Mouse (Mus musculus) MEL (cell line): ENCODE data around the gene Fam81b. TPM values are rescaled to one million over a fixed set of nuclear protein-coding genes. Genes with fewer than 3 reads are reported as not detected.

Experiments
- DNase-seq: peaks from one replicate; pipeline ENCODE4 v3.0.0; 2011; ENCODE audit warnings: low read depth, low spot score
- H3K27ac ChIP-seq: 2 replicates; pipeline ENCODE4 v1.5.1; 2012; ENCODE audit warnings: low read depth, mild to moderate bottlenecking, control low read depth, low read length, moderate library complexity; ENCODE audit not compliant: control insufficient read depth
- H3K27me3 ChIP-seq, 2 experiments: fragments of 150-350 bp in 1 of 2; sonication (generic) in 1 of 2; 2 replicates each; pipeline ENCODE4 v1.6.1; 2012; ENCODE audit warnings: low read length in 2 of 2, mild to moderate bottlenecking in 2 of 2, improper control_type of control experiment in 1 of 2, moderate library complexity in 1 of 2; ENCODE audit not compliant: insufficient read depth in 2 of 2, control insufficient read depth in 1 of 2
- H3K36me3 ChIP-seq, 2 experiments: 2 replicates each; pipeline ENCODE4 v1.6.1; 2012 to 2014; ENCODE audit warnings: low read length in 2 of 2, improper control_type of control experiment in 1 of 2, inconsistent platforms in 1 of 2, mild to moderate bottlenecking in 1 of 2; ENCODE audit not compliant: insufficient read depth in 2 of 2, control insufficient read depth in 1 of 2
- H3K4me1 ChIP-seq, 2 experiments: fragments of 150-350 bp in 1 of 2; sonication (generic) in 1 of 2; 2 replicates each; pipeline ENCODE4 v1.6.1; 2012; ENCODE audit warnings: low read length in 2 of 2, improper control_type of control experiment in 1 of 2, mild to moderate bottlenecking in 1 of 2; ENCODE audit not compliant: insufficient read depth in 2 of 2, control insufficient read depth in 1 of 2
- H3K4me3 ChIP-seq, 2 experiments: fragments of 150-350 bp in 1 of 2; sonication (generic) in 1 of 2; 2 replicates each; pipeline ENCODE4 v1.5.1; 2012; ENCODE audit warnings: low read depth in 2 of 2, low read length in 2 of 2, mild to moderate bottlenecking in 2 of 2, moderate library complexity in 2 of 2, control low read depth in 1 of 2, improper control_type of control experiment in 1 of 2; ENCODE audit not compliant: control insufficient read depth in 1 of 2, insufficient read depth in 1 of 2
- H3K79me2 ChIP-seq: 2 replicates; pipeline ENCODE4 v1.6.1; 2012; ENCODE audit warnings: mild to moderate bottlenecking, low read length, moderate library complexity; ENCODE audit not compliant: control insufficient read depth, poor library complexity, insufficient read depth
- H3K9ac ChIP-seq: 2 replicates; pipeline ENCODE4 v1.6.1; 2012; ENCODE audit warnings: low read depth, mild to moderate bottlenecking, control low read depth, low read length, moderate library complexity; ENCODE audit not compliant: control insufficient read depth, poor library complexity, severe bottlenecking
- H3K9me3 ChIP-seq: fragments of 150-350 bp; sonication (generic); replicated peaks from 2 replicates; pipeline ENCODE4 v1.6.1; 2012; ENCODE audit warnings: mild to moderate bottlenecking, low read length, improper control_type of control experiment, moderate library complexity; ENCODE audit not compliant: insufficient read depth
- CTCF ChIP-seq, 3 experiments: IDR thresholded peaks in 2 of 3; conservative IDR thresholded peaks in 1 of 3; 2 replicates each; pipeline ENCODE4 v1.5.1; 2011 to 2012; ENCODE audit warnings: low read length in 3 of 3, low read depth in 2 of 3, mild to moderate bottlenecking in 2 of 3, improper control_type of control experiment in 1 of 3, inconsistent platforms in 1 of 3, mixed read lengths in 1 of 3, moderate library complexity in 1 of 3; ENCODE audit not compliant: control insufficient read depth in 1 of 3, insufficient read depth in 1 of 3, poor library complexity in 1 of 3, severe bottlenecking in 1 of 3
- GABPA ChIP-seq: IDR thresholded peaks from 2 replicates; pipeline ENCODE4 v1.6.1; 2012; ENCODE audit warnings: low read depth, mild to moderate bottlenecking, inconsistent platforms, low read length, improper control_type of control experiment, moderate library complexity
- GATA1 ChIP-seq: IDR thresholded peaks from 2 replicates; pipeline ENCODE4 v1.6.1; 2011; ENCODE audit warnings: low read depth, low read length, improper control_type of control experiment
- JUND ChIP-seq: IDR thresholded peaks from 2 replicates; pipeline ENCODE4 v1.6.1; 2011; ENCODE audit warnings: low read depth, mild to moderate bottlenecking, improper control_type of control experiment, low read length
- MAFK ChIP-seq: IDR thresholded peaks from 2 replicates; pipeline ENCODE4 v1.6.1; 2011; ENCODE audit warnings: low read depth, mild to moderate bottlenecking, low read length, improper control_type of control experiment, borderline replicate concordance
- MYC ChIP-seq: IDR thresholded peaks from 2 replicates; pipeline ENCODE4 v1.6.1; 2011; ENCODE audit warnings: low read depth, mild to moderate bottlenecking, low read length, improper control_type of control experiment, moderate library complexity
- NELFE ChIP-seq: IDR thresholded peaks from 2 replicates; pipeline ENCODE4 v1.6.1; 2011; ENCODE audit warnings: low read depth, low read length, improper control_type of control experiment
- POLR2AphosphoS2 ChIP-seq: IDR thresholded peaks from 2 replicates; pipeline ENCODE4 v1.6.1; 2011; ENCODE audit warnings: low read length, improper control_type of control experiment
- POLR2AphosphoS5 ChIP-seq: IDR thresholded peaks from 2 replicates; pipeline ENCODE4 v1.6.1; 2012; ENCODE audit warnings: low read depth, borderline replicate concordance, mild to moderate bottlenecking, inconsistent platforms, low read length, moderate library complexity, mixed read lengths
- RCOR1 ChIP-seq: IDR thresholded peaks from 2 replicates; pipeline ENCODE4 v1.6.1; 2012; ENCODE audit warnings: low read depth, mild to moderate bottlenecking, inconsistent platforms, low read length, improper control_type of control experiment
- TBP ChIP-seq: IDR thresholded peaks from 2 replicates; pipeline ENCODE4 v1.8.0; 2011; ENCODE audit warnings: low read depth, low read length, improper control_type of control experiment
- TCF12 ChIP-seq: IDR thresholded peaks from 2 replicates; pipeline ENCODE4 v1.6.1; 2014; ENCODE audit warnings: low read depth, mild to moderate bottlenecking, inconsistent platforms, low read length, improper control_type of control experiment, moderate library complexity
- USF1 ChIP-seq: IDR thresholded peaks from 2 replicates; pipeline ENCODE4 v1.6.1; 2014; ENCODE audit warnings: low read depth, mild to moderate bottlenecking, inconsistent platforms, low read length, improper control_type of control experiment, moderate library complexity
- ZC3H11A ChIP-seq: IDR thresholded peaks from 2 replicates; pipeline ENCODE4 v1.6.1; 2012; ENCODE audit warnings: low read depth, mild to moderate bottlenecking, inconsistent platforms, low read length, improper control_type of control experiment
- ZNF384 ChIP-seq: IDR thresholded peaks from 2 replicates; pipeline ENCODE4 v1.6.1; 2012; ENCODE audit warnings: low read depth, mild to moderate bottlenecking, inconsistent platforms, low read length, improper control_type of control experiment
- polyA plus RNA-seq, 2 experiments: library from polyadenylated mRNA; stranded (reverse) in 1 of 2; unstranded in 1 of 2; fragments of >175 nt in 1 of 2; fragments of >200 nt in 1 of 2; gene quantifications; 2 replicates each; pipeline versions ENCODE4 v1.2.1 to v1.2.4; 2012; ENCODE audit warnings: low replicate concordance in 2 of 2, low read depth in 1 of 2; ENCODE audit not compliant: insufficient read length in 2 of 2, insufficient read depth in 1 of 2, missing spikeins in 1 of 2
- total RNA-seq: library from RNA; depleted of rRNA; stranded (reverse); fragments of 300-350 nt; gene quantifications from 2 replicates; pipeline ENCODE4 v1.2.3, GENCODE M21; 2012

The Fam81b gene
- total and polyA plus RNA-seq, 3 experiments, result not detected

GRCm38 (mm10) chr13:76284597-76284996 lies 20.3 kb downstream of the Fam81b start:
- H3K9ac ChIP-seq, result no peak overlapping the region
- no peaks in the 10 kb centered on the region for H3K79me2 ChIP-seq
- H3K36me3 ChIP-seq, result no peaks in the 10 kb centered on the region
- no peaks in the 10 kb centered on the region; a peak in 1 of 4 replicates for H3K27me3 ChIP-seq
- no peaks in the 10 kb centered on the region for H3K9me3 ChIP-seq
- TF ChIP-seq NELFE (no peak), CTCF (IDR thresholded peaks at IDR 0.05 in 2 of 3, conservative IDR thresholded peaks at IDR 0.05 in 1 of 3; ENCODE audit: control insufficient read depth in 1 of 3, insufficient read depth in 1 of 3, low read depth in 2 of 3, low read length in 3 of 3, poor library complexity in 1 of 3, severe bottlenecking in 1 of 3) (no peak), TCF12 (no peak), JUND (no peak), TBP (no peak), GATA1 (no peak), USF1 (no peak)
- H3K4me3 ChIP-seq, result no peak overlapping the region
- no peak overlapping the region for H3K27ac ChIP-seq
- H3K4me1 ChIP-seq, result no peaks in the 10 kb centered on the region
- no peak for DNase-seq

- Histone ChIP-seq H3K79me2 (no peaks in the 10 kb centered on the region), H3K4me1 (no peaks in the 10 kb centered on the region), H3K27ac (no peak overlapping the region), H3K9ac (no peak overlapping the region), H3K27me3 (no peaks in the 10 kb centered on the region), H3K9me3 (no peaks in the 10 kb centered on the region), H3K4me3 (no peak overlapping the region), H3K36me3 (no peaks in the 10 kb centered on the region)
- no peak for TF ChIP-seq GABPA
- no peak for TF ChIP-seq POLR2AphosphoS2
- TF ChIP-seq ZNF384, result no peak
- no peak for TF ChIP-seq RCOR1
- TF ChIP-seq MYC, result no peak
- no peak for TF ChIP-seq CTCF (IDR thresholded peaks at IDR 0.05 in 2 of 3, conservative IDR thresholded peaks at IDR 0.05 in 1 of 3; ENCODE audit: control insufficient read depth in 1 of 3, insufficient read depth in 1 of 3, low read depth in 2 of 3, low read length in 3 of 3, poor library complexity in 1 of 3, severe bottlenecking in 1 of 3)
- TF ChIP-seq NELFE, result no peak
- no peak for TF ChIP-seq POLR2AphosphoS5
- TF ChIP-seq TCF12, result no peak
- no peak for TF ChIP-seq MAFK
- no peak for DNase-seq
Measured at GRCm38 (mm10) chr13:76264361-76265026, 40.4 kb downstream of the Fam81b start.

- TF ChIP-seq POLR2AphosphoS5 (no peak), ZC3H11A (no peak), NELFE (no peak), USF1 (no peak), TCF12 (no peak)
- Histone ChIP-seq H3K27me3 (no peaks in the 10 kb centered on the region), H3K36me3 (no peaks in the 10 kb centered on the region), H3K4me3 (no peak overlapping the region), H3K79me2 (no peaks in the 10 kb centered on the region), H3K9ac (no peak overlapping the region), H3K27ac (no peak overlapping the region), H3K4me1 (peaks cover 0 to 4% of the 10 kb centered on the region in 2 experiments; a peak in 2 of 4 replicates), H3K9me3 (no peaks in the 10 kb centered on the region)
- DNase-seq, result no peak
Measured at GRCm38 (mm10) chr13:76258766-76259165, 46.1 kb downstream of the Fam81b start.
